Mouse (Mus musculus) hindbrain, embryonic 10.5 days (tissue): ENCODE data around the gene Syt5. TPM values are rescaled to one million over a fixed set of nuclear protein-coding genes. Genes with fewer than 3 reads are reported as not detected.

Experiments
- DNase-seq: peaks from one replicate; pipeline ENCODE4 v3.0.0-alpha.2; 2017; ENCODE audit warnings: low spot score
- H3K27ac ChIP-seq: fragments of 300-500 bp; sonication (generic); 2 replicates; pipeline ENCODE4 v1.5.1; 2016; ENCODE audit warnings: mild to moderate bottlenecking, moderate library complexity
- H3K27me3 ChIP-seq: fragments of 300-500 bp; sonication (generic); 2 replicates; pipeline ENCODE4 v1.6.1; 2016; ENCODE audit warnings: mild to moderate bottlenecking; ENCODE audit not compliant: poor library complexity, insufficient read depth, severe bottlenecking
- H3K36me3 ChIP-seq: fragments of 300-500 bp; sonication (generic); 2 replicates; pipeline ENCODE4 v1.6.1; 2016; ENCODE audit warnings: mild to moderate bottlenecking, moderate library complexity
- H3K4me1 ChIP-seq: fragments of 300-500 bp; sonication (generic); replicated peaks from 2 replicates; pipeline ENCODE4 v1.6.1; 2016; ENCODE audit warnings: mild to moderate bottlenecking
- H3K4me3 ChIP-seq: fragments of 300-500 bp; sonication (generic); 2 replicates; pipeline ENCODE4 v1.5.1; 2016; ENCODE audit warnings: mild to moderate bottlenecking, moderate library complexity
- H3K9me3 ChIP-seq: fragments of 300-500 bp; sonication (generic); 2 replicates; pipeline ENCODE4 v1.6.1; 2016; ENCODE audit warnings: mild to moderate bottlenecking, moderate library complexity
- WGBS: fragments of 180-500 bp; shearing (Covaris S2); methylation state at CpG from one replicate; pipeline ENCODE4 v1.1.7; 2016; 5-methylcytosine and 5-hydroxymethylcytosine counted together
- polyA plus RNA-seq: library from polyadenylated mRNA; unstranded; fragments of >200 nt; fragmentation: Nextera tagmentation; extraction: Ambion mirVana; gene quantifications from 2 replicates; pipeline ENCODE4 v1.2.1, GENCODE M21; 2016

Gene Syt5
- polyA plus RNA-seq, 1 experiment from 2014 or later = 15.2 TPM

DNA sequence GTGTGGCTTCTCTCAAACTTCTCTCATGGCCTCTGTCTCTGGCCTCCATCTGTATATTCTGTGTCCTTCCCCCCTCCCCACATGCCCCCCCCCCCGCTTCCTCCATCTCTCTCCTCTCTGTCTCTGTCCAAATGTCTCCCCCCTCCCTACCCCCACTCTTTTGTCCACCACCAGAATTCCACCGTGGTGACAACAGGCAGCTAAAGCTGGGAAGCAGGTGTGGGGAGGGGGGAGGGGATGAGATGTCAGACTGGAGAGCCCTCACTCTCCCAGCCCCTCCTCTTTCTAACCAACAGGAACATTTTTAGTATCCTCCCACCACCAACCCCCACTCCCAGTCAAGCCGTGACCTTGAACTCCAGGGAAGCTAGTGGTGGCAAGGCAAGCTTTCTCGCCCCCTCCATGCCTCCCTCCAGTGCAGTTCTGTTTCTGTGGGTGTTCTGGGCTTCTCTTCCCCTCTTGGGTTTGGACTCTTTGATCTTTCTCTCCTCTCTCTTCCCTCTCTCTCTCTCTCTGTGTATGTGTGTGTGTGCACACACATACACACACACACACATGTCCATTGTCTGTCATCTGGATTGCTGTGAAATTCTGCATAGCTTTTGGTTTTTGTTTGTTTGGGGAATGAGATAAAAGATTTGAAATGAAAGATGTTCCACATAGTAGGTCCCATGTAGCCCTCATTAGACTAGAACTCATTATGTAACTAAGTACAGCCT is 30.9 kb downstream of the Syt5 start, which contains the start of gene Tnnt1:
Gene Tnnt1, minus strand, starts transcription at position 51 of the 719 bp plus-strand sequence.
- 21% methylated on average over 4 of the region's 4 CpGs for WGBS
- Histone ChIP-seq H3K4me3 (no peak within 1 kb of the TSS), H3K27ac (peak within 1 kb of the TSS; percentile 62), H3K36me3 (no peaks in the 10 kb centered on the region), H3K9me3 (no peaks in the 10 kb centered on the region), H3K27me3 (peaks cover 21% of the 10 kb centered on the region), H3K4me1 (peaks cover 32% of the 10 kb centered on the region)
- peak; percentile 42 for DNase-seq

DNA sequence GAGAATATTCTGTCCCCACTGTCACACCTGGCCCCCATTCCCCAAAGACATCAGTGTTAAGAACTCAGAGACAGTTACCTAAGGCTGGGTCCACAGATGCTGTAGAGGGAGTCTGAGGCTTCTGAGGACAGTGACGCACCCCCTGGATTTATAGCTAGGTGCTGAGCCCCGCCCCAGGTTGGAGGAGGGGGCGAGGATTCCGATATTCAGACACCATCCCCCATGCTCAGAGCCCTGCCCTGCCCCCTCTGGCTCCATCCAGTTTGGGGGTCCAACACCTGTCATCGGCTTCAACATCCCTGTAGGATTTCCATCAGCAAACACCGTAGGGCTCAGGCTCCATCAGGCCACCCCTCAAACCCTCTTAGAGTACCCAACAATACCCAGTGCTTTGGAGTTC is 31.5 kb downstream of the Syt5 start:
- Histone ChIP-seq H3K9me3 (no peaks in the 10 kb centered on the region), H3K4me1 (peaks cover 26% of the 10 kb centered on the region), H3K27me3 (peaks cover 16% of the 10 kb centered on the region), H3K27ac (peak overlapping the region; percentile 62), H3K36me3 (no peaks in the 10 kb centered on the region), H3K4me3 (no peak overlapping the region)
- no peak for DNase-seq
- WGBS = 67% methylated on average over 6 of the region's 6 CpGs

DNA sequence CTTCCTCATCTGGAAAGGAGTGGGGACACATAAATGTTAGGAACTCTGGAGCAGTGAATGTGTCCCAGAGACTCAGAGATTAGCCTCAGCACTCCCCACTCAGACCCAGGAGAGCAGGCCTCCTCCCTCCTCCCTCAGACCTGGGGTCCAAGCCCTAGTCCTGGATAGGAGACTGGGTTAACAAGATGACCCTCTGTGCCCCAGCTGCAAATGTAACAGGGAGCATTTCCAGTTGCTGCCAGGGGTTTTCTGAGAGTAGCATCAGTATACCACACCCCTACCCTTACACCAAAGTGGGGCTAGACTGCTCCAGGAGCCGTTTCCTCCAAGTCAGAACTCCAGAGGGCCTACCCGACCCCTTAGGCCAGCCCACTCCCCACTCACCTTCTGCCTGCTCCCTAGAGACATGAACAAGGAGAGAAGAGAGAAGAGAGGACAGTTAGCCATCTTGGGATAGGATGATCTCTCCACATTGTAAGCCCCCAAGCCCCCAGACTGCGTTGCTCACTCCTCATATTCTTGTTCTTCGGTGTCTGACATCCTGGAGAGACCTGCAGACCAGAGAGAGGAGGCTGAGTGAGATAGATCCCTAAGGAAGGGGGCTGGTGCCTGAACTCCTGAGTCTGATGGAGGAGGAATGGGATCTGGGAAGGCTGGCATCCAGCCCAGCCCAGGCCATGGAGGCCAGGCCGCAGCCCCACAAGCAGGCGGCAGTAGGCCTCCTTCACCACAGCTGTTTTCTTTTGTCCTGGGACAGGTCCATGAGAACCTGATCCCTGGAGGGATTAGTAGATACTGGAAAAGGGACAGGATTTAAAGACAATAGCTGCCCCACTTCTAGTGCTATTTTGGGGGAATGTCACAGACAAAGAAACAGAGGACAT is 33.3 kb downstream of the Syt5 start:
- Histone ChIP-seq H3K4me3 (no peak overlapping the region), H3K4me1 (peaks cover 32% of the 10 kb centered on the region), H3K27ac (0 out of 2 replicates have a peak overlapping the region, but pooled peaks have one; percentile 1), H3K36me3 (no peaks in the 10 kb centered on the region), H3K9me3 (no peaks in the 10 kb centered on the region), H3K27me3 (peaks cover 10% of the 10 kb centered on the region; the same call in 1 of the 2 replicates)
- WGBS = 65% methylated on average over 6 of the region's 6 CpGs
- no peak for DNase-seq

DNA sequence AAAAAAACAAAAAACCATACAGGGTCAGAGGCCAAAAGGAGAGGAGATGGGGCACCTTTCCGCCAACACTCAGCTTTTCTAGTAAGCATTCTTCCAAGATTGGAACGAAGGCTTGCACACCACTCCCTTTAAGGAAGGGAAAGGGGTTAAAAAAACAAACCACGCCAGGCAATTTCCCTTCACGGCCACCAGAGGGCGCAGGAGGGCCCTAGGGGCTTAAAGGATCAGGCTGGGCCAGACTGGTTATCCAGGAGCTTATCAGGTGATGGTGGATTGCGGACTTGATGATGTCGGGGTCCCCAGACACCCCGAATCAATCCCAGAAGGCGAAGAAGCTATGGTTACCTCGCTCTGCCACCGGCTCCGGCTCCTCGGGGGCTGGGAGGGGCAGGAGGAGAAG is 34.1 kb downstream of the Syt5 start:
- Histone ChIP-seq H3K27me3 (peaks cover 16% of the 10 kb centered on the region), H3K9me3 (peaks cover 2% of the 10 kb centered on the region; the same call in 1 of the 2 replicates), H3K4me3 (no peak overlapping the region), H3K36me3 (no peaks in the 10 kb centered on the region), H3K27ac (no peak overlapping the region), H3K4me1 (peaks cover 32% of the 10 kb centered on the region)
- 34% methylated on average over 13 of the region's 13 CpGs for WGBS
- DNase-seq = peak; percentile 47

DNA sequence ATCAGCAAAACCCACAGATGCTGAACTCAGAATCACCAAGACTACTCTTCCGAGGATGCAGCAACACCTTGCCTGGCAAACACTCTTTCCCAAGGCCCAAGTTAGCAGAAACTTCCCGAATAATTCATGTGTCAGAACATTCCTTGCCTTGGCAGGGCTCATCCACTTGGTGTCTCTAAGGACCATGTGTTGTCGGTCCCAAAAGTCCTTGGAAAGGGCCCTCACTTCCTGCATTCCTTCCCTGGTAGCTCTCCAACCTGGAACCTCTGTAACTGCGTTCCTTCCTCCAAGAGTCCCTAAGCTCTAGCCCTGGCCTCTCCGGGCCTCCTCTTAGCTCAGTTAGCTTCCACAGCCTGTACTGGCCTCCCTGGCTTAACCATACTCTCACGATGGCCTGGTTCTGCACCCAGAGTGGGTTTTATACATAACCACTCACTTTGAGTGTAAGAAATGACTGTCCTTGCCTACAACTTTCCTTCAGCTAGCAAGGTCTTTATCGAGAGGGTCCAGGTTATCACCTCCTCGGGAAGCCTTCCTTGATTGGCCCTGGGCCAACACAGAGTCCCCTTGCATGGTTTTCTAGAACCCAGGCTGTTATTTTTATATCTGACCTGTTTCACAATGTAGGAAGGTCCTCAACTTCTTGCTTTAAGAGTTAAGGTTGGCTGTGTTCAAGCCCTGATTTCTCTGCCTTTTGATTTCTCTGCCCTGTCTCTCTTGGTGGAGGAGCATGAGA is 35.7 kb downstream of the Syt5 start:
- H3K4me1 ChIP-seq = peaks cover 31% of the 10 kb centered on the region
- H3K27ac ChIP-seq = no peak overlapping the region
- WGBS = 83% methylated on average over 8 of the region's 8 CpGs
- DNase-seq = no peak
- no peaks in the 10 kb centered on the region for H3K36me3 ChIP-seq
- no peak overlapping the region for H3K4me3 ChIP-seq
- peaks cover 7% of the 10 kb centered on the region; the same call in 1 of the 2 replicates for H3K9me3 ChIP-seq
- H3K27me3 ChIP-seq = peaks cover 16% of the 10 kb centered on the region

DNA sequence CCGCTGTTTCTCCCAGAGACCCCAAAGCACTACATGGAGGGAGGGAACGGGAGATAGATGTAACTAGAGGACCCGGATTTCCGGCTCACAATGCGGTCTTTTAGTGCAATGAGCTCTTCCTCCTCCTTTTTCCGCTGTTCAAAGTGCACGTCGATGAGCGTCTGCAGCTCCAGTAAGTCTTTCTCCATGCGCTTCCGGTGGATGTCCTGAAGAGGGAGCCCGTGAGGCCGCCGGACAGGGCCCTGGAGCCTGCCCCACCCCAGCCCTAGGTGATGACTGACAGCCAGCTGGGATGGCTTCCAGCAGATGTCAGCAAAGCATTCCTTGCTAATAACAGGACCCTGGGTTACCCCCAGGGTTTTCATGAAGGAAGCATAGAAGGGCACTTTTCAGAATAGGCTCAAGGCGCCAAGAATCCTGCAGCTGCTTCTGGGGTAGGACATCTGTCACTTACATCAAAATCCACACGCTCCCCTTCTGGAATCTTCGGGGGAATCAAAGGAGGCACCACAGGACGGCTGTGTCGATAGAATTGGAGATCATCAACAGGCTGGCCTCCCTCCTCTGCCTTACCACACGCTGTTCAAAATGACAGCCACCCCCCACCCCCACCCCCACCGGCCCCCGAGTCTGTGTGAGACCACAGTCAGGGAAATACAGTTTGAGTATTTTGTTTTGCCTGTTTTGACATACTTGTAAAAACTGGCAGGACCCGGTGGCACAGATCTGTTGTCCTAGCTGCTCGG is 37.3 kb downstream of the Syt5 start:
- peak; percentile 86 for DNase-seq
- H3K4me1 ChIP-seq = peaks cover 19% of the 10 kb centered on the region
- peaks cover 7% of the 10 kb centered on the region; the same call in 1 of the 2 replicates for H3K9me3 ChIP-seq
- WGBS = 14% methylated on average over 24 of the region's 24 CpGs
- 0 out of 2 replicates have a peak overlapping the region, but pooled peaks have one; percentile 13 for H3K4me3 ChIP-seq
- H3K27ac ChIP-seq = peak overlapping the region; percentile 50; the same call in 1 of the 2 replicates
- H3K36me3 ChIP-seq = no peaks in the 10 kb centered on the region
- peaks cover 16% of the 10 kb centered on the region for H3K27me3 ChIP-seq

DNA sequence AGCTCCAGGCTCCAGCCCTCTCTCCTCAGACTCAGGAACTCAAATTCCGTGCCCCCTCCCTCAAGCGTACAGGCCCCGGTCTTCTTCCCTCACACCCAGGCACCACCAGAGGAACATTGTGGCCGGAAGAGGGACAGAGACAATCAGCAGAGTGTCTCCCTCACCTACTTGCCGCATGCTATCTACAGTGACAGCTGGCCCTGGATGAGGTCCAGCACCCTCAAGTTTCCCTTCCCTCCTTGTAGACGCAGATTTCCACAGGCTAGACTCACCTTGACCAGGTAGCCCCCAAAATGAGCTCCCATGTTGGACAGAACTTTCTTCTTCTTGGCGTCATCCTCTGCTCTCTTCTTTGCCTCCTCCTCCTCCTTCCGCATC is 38.6 kb downstream of the Syt5 start:
- H3K27me3 ChIP-seq = peaks cover 16% of the 10 kb centered on the region
- H3K4me1 ChIP-seq = peaks cover 21% of the 10 kb centered on the region
- no peak for DNase-seq
- peaks cover 7% of the 10 kb centered on the region; the same call in 1 of the 2 replicates for H3K9me3 ChIP-seq
- WGBS = 86% methylated on average over 8 of the region's 8 CpGs
- H3K4me3 ChIP-seq = no peak overlapping the region
- H3K27ac ChIP-seq = no peak overlapping the region
- no peaks in the 10 kb centered on the region for H3K36me3 ChIP-seq

DNA sequence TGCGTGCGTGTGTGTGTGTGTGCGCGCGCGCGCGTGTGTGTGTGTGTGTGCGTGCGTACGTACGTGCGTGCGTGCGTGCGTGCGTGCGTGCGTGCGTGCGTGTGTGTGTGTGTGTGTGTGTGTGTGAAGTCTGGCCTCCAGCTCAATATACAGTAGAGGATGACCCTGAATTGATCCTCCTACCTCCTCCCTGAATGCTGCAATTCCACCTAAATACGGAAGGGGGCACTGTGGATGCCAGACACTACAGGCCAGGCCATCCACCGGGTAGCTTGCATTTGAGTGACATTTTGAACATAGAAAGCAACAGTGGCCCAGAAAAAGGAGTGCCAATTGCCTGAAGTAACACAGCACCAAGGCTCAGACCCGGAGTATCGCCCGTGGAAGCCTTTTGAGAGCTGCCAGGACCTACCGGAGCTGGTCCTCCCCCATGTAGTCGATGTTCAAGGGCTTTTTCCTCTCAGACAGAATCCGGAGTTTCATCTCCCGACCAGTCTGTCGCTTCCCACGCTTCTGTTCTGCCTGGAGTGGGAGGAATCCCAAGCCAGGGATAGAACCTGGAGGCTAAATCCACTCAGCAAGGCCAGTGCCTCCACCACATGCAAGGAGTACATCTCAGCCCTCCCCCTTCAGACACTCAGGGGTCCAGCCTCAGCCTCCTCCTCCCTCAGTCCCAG is 39.1 kb downstream of the Syt5 start:
- WGBS = 64% methylated on average over 32 of the region's 32 CpGs
- peaks cover 16% of the 10 kb centered on the region for H3K27me3 ChIP-seq
- DNase-seq = no peak
- peaks cover 7% of the 10 kb centered on the region; the same call in 1 of the 2 replicates for H3K9me3 ChIP-seq
- H3K36me3 ChIP-seq = no peaks in the 10 kb centered on the region
- peaks cover 21% of the 10 kb centered on the region for H3K4me1 ChIP-seq
- H3K27ac ChIP-seq = no peak overlapping the region
- no peak overlapping the region for H3K4me3 ChIP-seq

DNA sequence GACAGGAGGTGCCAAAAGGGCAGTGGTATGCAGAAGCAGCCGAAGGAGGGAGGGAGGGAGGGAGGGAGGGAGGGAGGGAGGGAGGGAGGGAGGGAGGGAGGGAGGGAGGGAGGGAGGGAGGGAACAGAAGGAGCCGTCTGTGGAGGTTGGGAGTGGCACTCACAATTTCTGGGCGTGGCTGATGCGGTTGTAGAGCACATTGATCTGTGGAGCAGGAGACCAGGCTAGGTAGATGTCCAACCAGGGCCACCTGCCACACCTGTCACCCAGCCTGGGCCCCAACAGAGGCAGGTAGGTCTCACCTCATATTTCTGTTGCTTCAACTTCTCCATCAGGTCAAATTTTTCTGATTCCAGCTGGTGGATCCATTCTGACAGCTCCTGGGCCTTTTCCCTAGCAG is 40.1 kb downstream of the Syt5 start:
- 65% methylated on average over 4 of the region's 4 CpGs for WGBS
- H3K4me1 ChIP-seq = peaks cover 26% of the 10 kb centered on the region
- no peak for DNase-seq
- peaks cover 7% of the 10 kb centered on the region; the same call in 1 of the 2 replicates for H3K9me3 ChIP-seq
- no peaks in the 10 kb centered on the region for H3K36me3 ChIP-seq
- H3K27ac ChIP-seq = no peak overlapping the region
- peaks cover 16% of the 10 kb centered on the region for H3K27me3 ChIP-seq
- no peak overlapping the region for H3K4me3 ChIP-seq

DNA sequence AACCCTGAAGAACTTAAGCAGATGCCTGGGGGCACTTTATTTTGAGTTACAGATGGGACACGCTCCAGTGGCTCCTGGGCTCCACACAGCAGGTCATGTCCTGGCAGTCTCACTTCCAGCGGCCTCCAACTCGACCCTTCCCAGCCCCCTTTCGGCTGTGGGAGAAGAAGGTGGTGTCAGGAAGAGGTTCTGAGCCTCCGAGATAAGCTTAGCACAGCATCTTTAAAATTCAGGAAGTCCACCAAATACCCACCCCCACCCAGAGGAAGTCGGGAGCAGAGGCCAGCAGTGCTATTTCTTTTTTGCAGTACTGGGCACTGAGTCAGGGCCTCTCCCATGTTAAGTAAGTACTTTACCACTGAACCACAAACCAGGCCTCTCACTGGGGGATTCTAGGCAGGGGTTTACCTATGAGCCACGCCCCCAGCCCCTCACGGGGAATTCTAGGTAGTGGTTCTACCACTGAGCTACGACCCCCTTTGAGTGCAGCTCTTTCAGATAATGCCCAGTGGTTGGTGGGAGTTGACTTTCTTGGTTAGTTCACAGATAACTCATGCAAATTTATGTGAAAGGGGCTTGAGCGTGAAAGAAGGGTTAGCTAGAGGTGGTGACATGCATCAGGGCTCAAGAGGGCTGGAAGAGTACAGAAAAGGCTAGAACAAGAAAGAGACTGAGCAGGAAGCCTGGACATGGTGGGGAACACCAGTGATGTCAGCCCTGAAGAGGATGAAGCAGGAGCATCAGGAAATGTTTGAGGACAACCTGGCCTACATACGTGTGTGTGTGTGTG is 42.5 kb downstream of the Syt5 start:
- Histone ChIP-seq H3K36me3 (no peaks in the 10 kb centered on the region), H3K27ac (no peak overlapping the region), H3K4me1 (peaks cover 27% of the 10 kb centered on the region), H3K4me3 (no peak overlapping the region), H3K9me3 (peaks cover 7% of the 10 kb centered on the region; the same call in 1 of the 2 replicates), H3K27me3 (peaks cover 12% of the 10 kb centered on the region)
- WGBS = 56% methylated on average over 11 of the region's 11 CpGs
- no peak for DNase-seq

DNA sequence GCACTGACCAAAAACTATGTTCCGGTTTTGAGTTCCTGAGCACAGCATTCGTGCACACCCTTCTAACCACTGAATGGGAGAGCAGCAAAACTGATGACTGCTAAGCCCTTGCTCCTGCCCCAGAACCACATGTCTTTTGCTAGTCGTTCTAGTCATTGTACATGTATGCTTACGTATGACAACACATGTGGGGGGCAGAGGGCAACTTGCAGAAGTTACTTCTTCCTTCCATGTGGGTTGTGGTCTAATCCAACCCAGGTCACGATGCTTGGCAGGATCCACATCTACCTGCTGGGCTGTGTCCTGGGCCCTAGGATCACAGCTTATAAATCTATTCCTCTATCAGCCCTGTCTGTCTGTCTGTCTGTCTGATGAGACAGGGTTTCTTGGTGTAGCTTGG is 43.5 kb downstream of the Syt5 start:
- Histone ChIP-seq H3K27ac (no peak overlapping the region), H3K27me3 (peaks cover 4% of the 10 kb centered on the region), H3K4me1 (peaks cover 35% of the 10 kb centered on the region), H3K4me3 (no peak overlapping the region), H3K36me3 (0 out of 2 replicates have a peak, but pooled peaks cover 5% of the 10 kb centered on the region), H3K9me3 (peaks cover 7% of the 10 kb centered on the region; the same call in 1 of the 2 replicates)
- 84% methylated on average over 5 of the region's 5 CpGs for WGBS
- no peak for DNase-seq
